In the genomic region with DNA sequence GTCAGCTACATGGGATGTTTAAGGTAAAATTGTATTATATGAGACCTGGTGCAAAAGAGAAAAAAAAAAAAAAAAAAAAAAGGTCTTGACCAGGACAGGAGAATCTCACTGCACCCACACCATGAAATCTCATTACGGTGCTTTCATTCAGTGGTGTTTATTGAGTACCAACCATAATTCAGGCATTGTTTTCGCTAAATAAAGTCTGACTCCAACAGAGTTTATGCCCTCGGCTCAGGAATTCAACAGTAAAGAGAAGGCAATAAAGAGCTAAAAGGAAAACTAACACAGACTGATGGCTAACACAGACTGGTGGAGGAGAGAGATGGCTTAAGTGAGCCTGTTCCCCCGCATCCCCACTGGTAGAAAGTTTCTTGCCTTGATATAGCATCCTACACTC, we compare ENCODE assay signal across 22 mouse cellular contexts.
A peak's percentile ranks its signal among the peaks of the same experiment; 100 is the strongest.
DNase-seq lines count a peak whose midpoint lies in the region; ATAC-seq lines count a peak whose summit lies in the region.
"Had no signal": no experiment of that assay in that cellular context is flagged by ENCODE, and none has a peak within 500 bp of the region (broad histone marks: within the 10 kb centered on the region; RNA-seq: fewer than 3 reads in every experiment).

No protein-coding gene starts in this region.

- H3K9ac ChIP-seq in forebrain, embryonic 13.5 days, result no peak overlapping the region
- no peak overlapping the region for H3K9ac ChIP-seq in heart, embryonic 13.5 days
- no peak overlapping the region for H3K9ac ChIP-seq in midbrain, embryonic 14.5 days (replicated peaks; ENCODE audit: low read length)
- H3K9ac ChIP-seq: embryonic facial prominence, embryonic 13.5 days; hindbrain, embryonic 13.5 days had no signal

- no peak overlapping the region for H3K4me3 ChIP-seq in forebrain, embryonic 10.5 days
- no peak overlapping the region for H3K4me3 ChIP-seq in forebrain, embryonic 13.5 days
- H3K4me3 ChIP-seq in heart, embryonic 13.5 days, result no peak overlapping the region
- no peak overlapping the region for H3K4me3 ChIP-seq in embryonic facial prominence, embryonic 10.5 days
- no peak overlapping the region for H3K4me3 ChIP-seq in limb, embryonic 10.5 days
- no peak overlapping the region for H3K4me3 ChIP-seq in midbrain, embryonic 14.5 days (replicated peaks; ENCODE audit: low read depth, low read length)
- H3K4me3 ChIP-seq: embryonic facial prominence, embryonic 13.5 days; hindbrain, embryonic 13.5 days had no signal

- intact Hi-C loops in heart, postnatal 10 days (cut with DNase I), result no loop called here

- peaks cover 20% of the 10 kb centered on the region for H3K4me1 ChIP-seq in forebrain, embryonic 10.5 days
- H3K4me1 ChIP-seq in forebrain, embryonic 13.5 days, result no peaks in the 10 kb centered on the region
- H3K4me1 ChIP-seq in heart, embryonic 13.5 days, result peaks cover 38% of the 10 kb centered on the region
- H3K4me1 ChIP-seq in embryonic facial prominence, embryonic 10.5 days, result peaks cover 30% of the 10 kb centered on the region
- peaks cover 44% of the 10 kb centered on the region for H3K4me1 ChIP-seq in limb, embryonic 10.5 days
- H3K4me1 ChIP-seq in midbrain, embryonic 14.5 days (ENCODE audit: control insufficient read depth, insufficient read depth, low read length), result no peaks in the 10 kb centered on the region

- no peak overlapping the region for H3K4me2 ChIP-seq in forebrain, embryonic 13.5 days
- H3K4me2 ChIP-seq in heart, embryonic 13.5 days, result no peak overlapping the region
- no peak overlapping the region for H3K4me2 ChIP-seq in midbrain, embryonic 14.5 days (ENCODE audit: low read length)
- H3K4me2 ChIP-seq: embryonic facial prominence, embryonic 13.5 days; hindbrain, embryonic 13.5 days had no signal

- peak overlapping the region; percentile 58; the same call in 1 of the 2 replicates for H3K27ac ChIP-seq in forebrain, embryonic 10.5 days
- H3K27ac ChIP-seq in forebrain, embryonic 13.5 days, result no peak overlapping the region
- H3K27ac ChIP-seq in heart, embryonic 13.5 days (replicated peaks), result peak overlapping the region; percentile 64
- H3K27ac ChIP-seq in embryonic facial prominence, embryonic 10.5 days (replicated peaks), result 0 out of 2 replicates have a peak overlapping the region, but pooled peaks have one; percentile 5
- peak overlapping the region; percentile 54; the same call in 1 of the 2 replicates for H3K27ac ChIP-seq in limb, embryonic 10.5 days
- H3K27ac ChIP-seq in midbrain, embryonic 14.5 days (replicated peaks; ENCODE audit: low read depth, low read length), result no peak overlapping the region
- H3K27ac ChIP-seq: embryonic facial prominence, embryonic 13.5 days; hindbrain, embryonic 13.5 days; hindbrain, postnatal 0 days had no signal

- no peaks in the 10 kb centered on the region for H3K9me3 ChIP-seq in forebrain, embryonic 10.5 days
- no peaks in the 10 kb centered on the region for H3K9me3 ChIP-seq in forebrain, embryonic 13.5 days (replicated peaks)
- H3K9me3 ChIP-seq in heart, embryonic 13.5 days, result no peaks in the 10 kb centered on the region
- no peaks in the 10 kb centered on the region for H3K9me3 ChIP-seq in embryonic facial prominence, embryonic 10.5 days
- no peaks in the 10 kb centered on the region for H3K9me3 ChIP-seq in limb, embryonic 10.5 days (replicated peaks)
- H3K9me3 ChIP-seq in midbrain, embryonic 14.5 days (ENCODE audit: control insufficient read depth, low read length), result no peaks in the 10 kb centered on the region
- H3K9me3 ChIP-seq: embryonic facial prominence, embryonic 13.5 days; hindbrain, embryonic 13.5 days had no signal

- no peak for ATAC-seq in forebrain, embryonic 13.5 days
- ATAC-seq in heart, embryonic 13.5 days (ENCODE audit: extremely low read depth, insufficient number of reproducible peaks, low FRiP score, low TSS enrichment), result no peak
- no peak for ATAC-seq in midbrain, embryonic 14.5 days (ENCODE audit: low FRiP score, low TSS enrichment)
- ATAC-seq: activated CD4-positive, CD25-positive, alpha-beta regulatory T cell, adult 4 months; forebrain, embryonic 14.5 days; hindbrain, postnatal 0 days; Patski had no signal

- no peak for DNase-seq in forebrain, embryonic 10.5 days (ENCODE audit: extremely low spot score, low spot score)
- DNase-seq in heart, postnatal 10 days, result no peak
- no peak for DNase-seq in embryonic facial prominence, embryonic 10.5 days (ENCODE audit: low spot score)
- no peak for DNase-seq in limb, embryonic 10.5 days (ENCODE audit: low spot score)
- no peak for DNase-seq in midbrain, embryonic 14.5 days
- no peak for DNase-seq in natural killer cell, adult 2 months (ENCODE audit: low spot score in 2 of 2)
- DNase-seq: adrenal gland, postnatal 14 days; cerebellum, adult 11-12 months; cerebellum, adult 9-10 months; cerebellum, postnatal 25 days; gastrocnemius, postnatal 36 days; heart, adult 11 months; kidney, adult 11 months had no signal

- WGBS in forebrain, embryonic 10.5 days, result 51% methylated on average over 4 of the region's 4 CpGs
- 60% methylated on average over 4 of the region's 4 CpGs for WGBS in forebrain, embryonic 13.5 days
- WGBS in heart, embryonic 13.5 days, result 65% methylated on average over 4 of the region's 4 CpGs
- 55% methylated on average over 4 of the region's 4 CpGs for WGBS in embryonic facial prominence, embryonic 10.5 days
- 46% methylated on average over 4 of the region's 4 CpGs for WGBS in limb, embryonic 10.5 days
- 54% methylated on average over 4 of the region's 4 CpGs for WGBS in midbrain, embryonic 14.5 days

- H3K36me3 ChIP-seq in forebrain, embryonic 10.5 days (replicated peaks), result no peaks in the 10 kb centered on the region
- no peaks in the 10 kb centered on the region for H3K36me3 ChIP-seq in forebrain, embryonic 13.5 days (ENCODE audit: poor library complexity, severe bottlenecking)
- no peaks in the 10 kb centered on the region for H3K36me3 ChIP-seq in heart, embryonic 13.5 days
- no peaks in the 10 kb centered on the region for H3K36me3 ChIP-seq in embryonic facial prominence, embryonic 10.5 days (replicated peaks)
- H3K36me3 ChIP-seq in limb, embryonic 10.5 days, result no peaks in the 10 kb centered on the region
- no peaks in the 10 kb centered on the region for H3K36me3 ChIP-seq in midbrain, embryonic 14.5 days (ENCODE audit: control insufficient read depth, insufficient read depth, low read length)
- H3K36me3 ChIP-seq: embryonic facial prominence, embryonic 13.5 days; hindbrain, embryonic 13.5 days had no signal

- H3K27me3 ChIP-seq in forebrain, embryonic 10.5 days (ENCODE audit: poor library complexity, severe bottlenecking), result no peaks in the 10 kb centered on the region
- no peaks in the 10 kb centered on the region for H3K27me3 ChIP-seq in forebrain, embryonic 13.5 days
- no peaks in the 10 kb centered on the region for H3K27me3 ChIP-seq in heart, embryonic 13.5 days (replicated peaks)
- H3K27me3 ChIP-seq in embryonic facial prominence, embryonic 10.5 days (replicated peaks; ENCODE audit: low read depth, poor library complexity, severe bottlenecking), result no peaks in the 10 kb centered on the region
- no peaks in the 10 kb centered on the region for H3K27me3 ChIP-seq in limb, embryonic 10.5 days (ENCODE audit: low read depth, poor library complexity, severe bottlenecking)
- H3K27me3 ChIP-seq in midbrain, embryonic 14.5 days (ENCODE audit: control insufficient read depth, insufficient read depth, low read length), result no peaks in the 10 kb centered on the region
- H3K27me3 ChIP-seq: CH12.LX; embryonic facial prominence, embryonic 13.5 days; hindbrain, embryonic 13.5 days; Patski had no signal

Comparison
In these comparisons a context has a peak if more than half of its experiments do, and no peak if none do; other contexts are left out.
1. H3K27ac ChIP-seq: peak in forebrain, embryonic 10.5 days (single experiment), heart, embryonic 13.5 days (single experiment), embryonic facial prominence, embryonic 10.5 days (single experiment) and limb, embryonic 10.5 days (single experiment); none in forebrain, embryonic 13.5 days (single experiment) and midbrain, embryonic 14.5 days (single experiment).